Mouse (Mus musculus) left cerebral cortex, adult 2 months (tissue): ENCODE measurements at regions not wholly inside any gene's neighbourhood (a gene's known extent, or its start where the extent isn't known, plus 50 kb on each side); places are given as distances from the start of the nearest gene placed in this dataset.
A peak's percentile ranks its signal among the peaks of the same experiment; 100 is the strongest.

Experiments
- DNase-seq, 2 experiments: peaks; one replicate each; pipeline ENCODE4 v3.0.0; 2021 to 2022; ENCODE audit warnings: low spot score in 2 of 2, mixed read lengths in 1 of 2; ENCODE audit errors: extremely low spot score in 1 of 2
- H3K27ac ChIP-seq: fragments of 200-600 bp; 2 replicates; pipeline ENCODE4 v1.8.1; 2022
- H3K4me3 ChIP-seq: fragments of 200-600 bp; 2 replicates; pipeline ENCODE4 v1.8.1; 2022
- CTCF ChIP-seq: fragments of 200-600 bp; IDR thresholded peaks from 2 replicates; pipeline ENCODE4 v1.8.1; 2022; ENCODE audit warnings: antibody characterized with exemption, mild to moderate bottlenecking, moderate library complexity
- intact Hi-C: fragments of 180-260 bp; cut with DNase I; formaldehyde crosslinking; loops from one replicate; pipeline ENCODE4 v1.15.1; 2025

DNA sequence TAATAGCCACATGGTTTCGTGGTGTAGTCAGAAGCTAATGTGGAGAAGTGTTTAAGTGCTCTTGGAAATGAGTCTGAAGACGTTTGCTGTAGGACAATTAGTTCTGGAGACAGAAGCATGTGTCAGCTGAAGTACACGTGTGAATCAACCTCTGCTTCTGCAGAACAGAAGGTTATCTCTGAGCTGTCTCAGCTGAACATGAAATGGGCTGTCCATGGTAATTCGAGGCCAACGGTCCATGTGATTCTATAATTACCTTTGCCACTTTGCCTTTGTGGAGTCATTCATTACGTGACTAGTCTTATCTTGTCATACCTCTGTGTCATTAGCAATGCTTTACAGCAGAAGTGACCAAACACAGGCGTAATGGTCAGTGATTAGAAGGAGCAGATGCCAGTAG, 295.6 kb upstream of the Veph1 start:
- Histone ChIP-seq H3K4me3 (no peak overlapping the region), H3K27ac (no peak overlapping the region)
- intact Hi-C loops, result no loop called here
- TF ChIP-seq CTCF, result no peak
- no peak for DNase-seq

GRCm38 (mm10) chr3:66590775-66591174, 294.1 kb upstream of the Veph1 start:
- Histone ChIP-seq H3K27ac (no peak overlapping the region), H3K4me3 (no peak overlapping the region)
- DNase-seq, result no peak
- TF ChIP-seq CTCF, result no peak; the same call in 1 of the 2 replicates
- intact Hi-C loops, result no loop called here

DNA sequence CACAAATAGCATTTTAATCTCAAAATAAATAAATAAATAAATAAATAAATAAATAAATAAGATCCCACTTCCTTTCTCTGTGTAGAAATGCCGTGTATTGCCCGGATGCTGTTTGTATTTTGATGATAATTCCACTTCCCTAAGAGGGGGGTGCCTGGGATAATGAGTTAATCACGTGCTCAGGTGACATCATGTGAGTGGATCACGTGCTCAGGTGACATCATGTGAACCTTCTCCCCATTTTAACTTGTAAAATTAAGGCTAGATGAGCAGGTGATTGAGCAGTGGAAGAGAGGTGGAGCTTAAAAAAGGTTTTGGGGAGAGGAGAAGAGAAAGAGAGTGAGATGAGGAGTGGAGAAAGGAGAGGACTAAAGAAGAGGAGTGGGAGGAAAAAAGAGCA, 292.8 kb upstream of the Veph1 start:
- DNase-seq, result no peak
- Histone ChIP-seq H3K4me3 (no peak overlapping the region), H3K27ac (no peak overlapping the region)
- intact Hi-C loops, result no loop called here
- no peak for TF ChIP-seq CTCF

DNA sequence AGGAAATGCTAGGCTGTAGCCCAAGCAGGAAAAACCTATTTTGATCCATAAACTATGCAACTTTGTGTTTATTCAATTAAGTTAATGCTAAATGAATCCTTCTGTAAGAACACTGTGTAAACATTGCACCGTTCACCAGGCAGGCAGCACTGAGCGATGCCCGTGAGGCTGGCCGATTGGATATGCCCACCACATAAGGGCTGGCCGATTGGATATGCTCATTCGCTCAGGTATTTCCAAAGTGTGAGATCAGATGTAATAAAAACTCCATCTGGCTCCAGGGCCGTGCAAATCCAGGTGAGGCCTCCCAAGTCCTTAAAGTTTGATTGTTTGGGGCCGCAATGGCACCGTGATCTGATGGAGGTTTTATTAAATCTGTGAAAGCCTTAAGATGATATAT, 288.2 kb upstream of the Veph1 start:
- intact Hi-C loops, result no loop called here
- no peak for TF ChIP-seq CTCF
- Histone ChIP-seq H3K27ac (no peak overlapping the region), H3K4me3 (no peak overlapping the region)
- DNase-seq, result no peak

DNA sequence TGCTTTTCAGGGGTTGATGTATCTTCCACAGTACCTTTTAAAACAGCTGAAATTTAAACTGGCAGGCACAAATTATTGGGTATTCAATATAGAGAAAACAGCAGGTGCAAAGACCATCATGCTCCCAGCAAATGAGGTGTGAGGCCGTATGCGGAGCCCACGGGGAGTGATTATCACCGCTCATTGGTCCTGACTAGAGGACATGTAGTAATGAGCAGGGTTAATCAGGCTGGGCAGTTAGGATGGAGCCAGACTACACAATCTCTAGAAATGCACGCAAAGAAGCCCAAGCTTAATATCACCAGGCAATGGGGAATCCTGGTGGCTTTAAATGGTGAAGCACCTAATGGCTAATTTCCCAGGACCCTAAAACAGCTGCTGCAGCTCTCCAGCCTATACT, 287.5 kb upstream of the Veph1 start:
- DNase-seq, result no peak
- H3K4me3 ChIP-seq, result no peak overlapping the region
- intact Hi-C loops, result no loop called here
- no peak for TF ChIP-seq CTCF
- H3K27ac ChIP-seq, result no peak overlapping the region

DNA sequence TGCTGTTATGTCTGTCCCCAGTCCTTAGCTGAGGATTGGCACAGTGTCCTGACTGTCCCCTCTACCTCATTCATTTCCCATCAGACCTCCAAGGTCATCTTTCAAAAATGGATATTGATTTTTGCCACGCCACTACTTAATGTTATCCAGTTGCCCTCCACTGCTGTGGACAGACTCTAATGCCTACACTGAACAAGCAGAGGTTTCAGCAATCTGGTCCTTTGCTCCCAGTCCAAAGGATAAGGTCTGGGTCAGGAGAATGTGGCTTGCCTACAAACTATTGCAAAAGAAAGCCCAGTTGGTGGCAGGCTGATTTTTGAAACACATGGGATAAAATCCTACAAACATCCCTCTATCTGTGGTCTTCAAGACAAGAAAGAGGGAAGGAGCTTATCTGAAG, 280.0 kb upstream of the Veph1 start:
- intact Hi-C loops, result no loop called here
- TF ChIP-seq CTCF, result no peak
- no peak for DNase-seq
- Histone ChIP-seq H3K4me3 (no peak overlapping the region), H3K27ac (no peak overlapping the region)

GRCm38 (mm10) chr3:66574321-66574720, 277.7 kb upstream of the Veph1 start:
- no peak for DNase-seq
- Histone ChIP-seq H3K4me3 (no peak overlapping the region), H3K27ac (no peak overlapping the region)
- no peak for TF ChIP-seq CTCF
- intact Hi-C loops, result no loop called here

DNA sequence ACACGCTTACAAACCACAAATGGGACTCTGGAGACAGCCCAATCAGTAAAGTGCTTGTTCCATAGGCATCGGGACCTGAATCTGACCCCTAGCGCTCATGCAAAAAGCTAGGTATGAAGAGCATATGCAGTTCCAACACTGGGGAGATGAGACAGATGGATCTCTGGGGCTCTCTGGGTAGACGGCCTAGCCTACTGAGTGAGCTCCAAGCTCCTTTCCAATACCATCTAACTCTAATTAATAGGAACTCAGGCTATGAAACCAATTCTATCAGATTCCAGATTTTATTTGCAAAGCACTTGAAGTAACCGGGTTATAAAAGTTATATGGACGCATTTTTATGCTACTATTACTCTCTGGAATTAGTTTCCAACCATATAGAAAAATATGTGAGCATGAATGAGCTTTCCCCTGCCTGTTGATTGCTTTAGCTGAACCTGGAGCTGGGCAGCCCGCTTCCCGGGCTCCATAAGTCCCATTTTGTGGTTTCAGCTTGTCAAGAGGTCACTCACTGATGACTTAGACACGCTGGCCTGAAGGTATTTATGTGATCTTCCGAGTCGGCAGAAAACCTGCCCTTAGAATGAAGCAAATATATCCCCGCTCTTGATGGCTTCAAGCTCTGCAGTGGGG, 276.4 kb upstream of the Veph1 start:
- Histone ChIP-seq H3K4me3 (no peak overlapping the region), H3K27ac (no peak overlapping the region)
- no peak for TF ChIP-seq CTCF
- intact Hi-C loops, result no loop called here
- DNase-seq, result no peak

- H3K4me3 ChIP-seq, result no peak overlapping the region
- no peak for DNase-seq
- intact Hi-C loops, result no loop called here
- no peak overlapping the region for H3K27ac ChIP-seq
- peak; percentile 21 for TF ChIP-seq CTCF
Measured at GRCm38 (mm10) chr3:66570342-66570741, 273.7 kb upstream of the Veph1 start.

- no peak for DNase-seq
- no peak overlapping the region for H3K4me3 ChIP-seq
- intact Hi-C loops, result no loop called here
- H3K27ac ChIP-seq, result no peak overlapping the region
- no peak for TF ChIP-seq CTCF
Measured at GRCm38 (mm10) chr3:66564268-66565245, 267.9 kb upstream of the Veph1 start.

GRCm38 (mm10) chr3:66563329-66563728, 266.7 kb upstream of the Veph1 start:
- no peak for TF ChIP-seq CTCF
- no peak for DNase-seq
- intact Hi-C loops, result no loop called here

GRCm38 (mm10) chr3:66555538-66555937, 258.9 kb upstream of the Veph1 start:
- intact Hi-C loops, result no loop called here
- Histone ChIP-seq H3K27ac (no peak overlapping the region), H3K4me3 (no peak overlapping the region)
- no peak for DNase-seq
- no peak for TF ChIP-seq CTCF

More at GRCm38 (mm10) chr3:66563329-66563728, 266.7 kb upstream of the Veph1 start:
- H3K27ac ChIP-seq, result no peak overlapping the region
- no peak overlapping the region for H3K4me3 ChIP-seq

DNA sequence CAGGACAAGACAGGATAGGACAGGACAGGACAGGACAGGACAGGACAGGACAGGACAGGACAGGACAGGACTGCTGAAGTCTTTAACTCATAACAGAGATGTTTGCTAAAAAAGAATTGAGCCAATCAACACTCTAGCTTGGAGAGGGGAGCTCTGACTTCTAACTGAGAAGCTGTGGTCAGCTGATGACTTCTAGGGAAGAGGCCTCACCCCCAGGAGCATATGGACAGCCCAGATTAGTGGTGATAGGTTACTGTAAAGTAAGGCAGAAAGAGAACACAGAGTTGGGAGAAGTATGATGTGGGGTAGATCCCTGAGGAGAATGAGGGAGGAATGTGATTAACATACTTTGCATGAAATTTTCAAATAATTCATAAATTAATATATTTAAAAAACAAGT, 254.3 kb upstream of the Veph1 start:
- no peak for DNase-seq
- no peak overlapping the region for H3K27ac ChIP-seq
- intact Hi-C loops, result no loop called here
- TF ChIP-seq CTCF, result no peak
- H3K4me3 ChIP-seq, result no peak overlapping the region
